ENCODE assay signal across 14 mouse cellular contexts in the genomic region with DNA sequence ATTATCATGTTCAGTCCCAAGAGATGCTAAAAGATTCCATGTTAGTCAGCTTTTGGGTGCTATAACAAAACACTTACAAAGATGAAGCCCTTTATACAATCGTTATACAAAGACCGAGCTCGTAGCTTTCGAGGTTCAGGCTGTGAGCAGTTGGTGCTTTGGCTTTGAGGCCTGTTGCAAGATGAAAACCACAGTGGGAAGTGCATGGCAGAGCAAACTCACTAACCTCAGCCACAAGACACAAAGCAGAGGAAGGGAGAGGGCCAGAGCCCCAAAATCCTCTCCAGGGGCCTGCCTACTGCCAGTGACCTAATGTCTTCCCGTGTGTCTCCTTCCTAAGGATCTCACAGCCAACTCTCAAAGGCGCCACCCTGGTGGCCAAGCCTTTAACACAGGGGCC.
"Had no signal": no experiment of that assay in that cellular context is flagged by ENCODE, and none has a peak within 500 bp of the region (broad histone marks: within the 10 kb centered on the region; RNA-seq: fewer than 3 reads in every experiment).

No protein-coding gene starts in this region.

- H3K9ac ChIP-seq: limb, embryonic 12.5 days; liver, embryonic 14.5 days had no signal

- H3K4me3 ChIP-seq: layer of hippocampus, adult 2 months; limb, embryonic 12.5 days; myocyte had no signal

- H3K27me3 ChIP-seq: limb, embryonic 12.5 days had no signal

- H3K9me3 ChIP-seq: limb, embryonic 12.5 days had no signal

- ATAC-seq: lung, postnatal 0 days had no signal

- DNase-seq: kidney, adult 18-20 months; kidney, postnatal 10 days; kidney, postnatal 4 days; liver; lung, adult 2 months; lung, postnatal 4 days; thymus, adult 18-20 months; thymus, postnatal 25 days had no signal

- H3K4me2 ChIP-seq: limb, embryonic 12.5 days had no signal

- H3K27ac ChIP-seq: layer of hippocampus, adult 2 months; limb, embryonic 12.5 days; liver, embryonic 14.5 days; stomach, postnatal 0 days had no signal
